Mouse (Mus musculus) midbrain, embryonic 14.5 days (tissue): ENCODE measurements around the gene Adar. TPM values are rescaled to one million over a fixed set of nuclear protein-coding genes. Genes with fewer than 3 reads are reported as not detected.

Experiments used
- polyA plus RNA-seq: library from polyadenylated mRNA; unstranded; fragments of >200 nt; fragmentation: Nextera tagmentation; extraction: Ambion mirVana; gene quantifications from 2 replicates; pipeline ENCODE4 v1.2.1, GENCODE M21; 2014

The Adar gene
- polyA plus RNA-seq, 1 experiment from 2014 or later = 33.6 TPM

Other genes starting within 250 kb of the Adar start
- 5.3 and 6.4 TPM in 2 replicates for gene Kcnn3, start 194.9 kb upstream of the Adar start, polyA plus RNA-seq
- gene Chrnb2, start 49.6 kb downstream of the Adar start, polyA plus RNA-seq = 29.6 and 31.5 TPM in 2 replicates
- gene Ube2q1, start 58.6 kb downstream of the Adar start, polyA plus RNA-seq = 22.2 and 25.0 TPM in 2 replicates
- gene She, start 116.3 kb downstream of the Adar start, polyA plus RNA-seq = 0.57 and 2.0 TPM in 2 replicates
- gene Il6ra, start 198.2 kb downstream of the Adar start, polyA plus RNA-seq = 0.27 and 0.66 TPM in 2 replicates
- 13.6 and 14.7 TPM in 2 replicates for gene Atp8b2, start 248.5 kb downstream of the Adar start, polyA plus RNA-seq